Mouse (Mus musculus): ENCODE data around the gene Zcwpw1.

GRCm38 (mm10) chr5:137741023-137741931, 46.3 kb upstream of the Zcwpw1 start, which contains the start of gene Nyap1:
- TF ChIP-seq CTCF (IDR thresholded peaks at IDR 0.05; ENCODE audit: borderline replicate concordance, insufficient read depth, low read length) (no peak; the same call in none of the 2 replicates), POLR2A (IDR thresholded peaks at IDR 0.05; ENCODE audit: low read depth, low read length) (peak; percentile 87)

All from embryonic fibroblast, embryonic 13.5 days (primary cell).